In the genomic region with DNA sequence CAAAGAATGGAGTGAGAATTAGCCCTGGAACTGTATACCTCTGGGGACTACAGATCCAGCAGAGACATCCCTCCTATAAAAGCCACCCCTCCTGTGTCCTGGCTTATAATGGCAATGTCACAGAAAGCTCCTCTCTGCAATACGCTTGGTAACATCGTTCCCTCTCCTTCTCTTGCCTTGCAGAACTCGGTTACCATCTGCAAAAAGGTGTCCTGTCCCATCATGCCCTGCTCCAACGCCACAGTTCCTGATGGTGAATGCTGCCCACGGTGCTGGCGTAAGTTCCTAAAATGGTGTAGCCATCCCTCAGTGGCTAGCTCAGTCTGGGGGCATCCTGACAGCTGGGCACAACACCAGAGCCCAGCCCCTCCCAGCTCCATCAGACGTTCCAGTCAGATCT, we compare ENCODE assay signal across 13 mouse cellular contexts. TPM values are rescaled to one million over a fixed set of nuclear protein-coding genes. Genes with fewer than 3 reads are reported as not detected.
DNase-seq lines count a peak whose midpoint lies in the region; ATAC-seq and TF ChIP-seq lines count a peak whose summit lies in the region.
"Had no signal": no experiment of that assay in that cellular context is flagged by ENCODE, and none has a peak within 500 bp of the region (broad histone marks: within the 10 kb centered on the region; RNA-seq: fewer than 3 reads in every experiment).

No protein-coding gene starts in this region.

- peaks cover 46% of the 10 kb centered on the region for H3K4me1 ChIP-seq in kidney, embryonic 16.5 days (ENCODE audit: insufficient read depth, low read length)
- peaks cover 34% of the 10 kb centered on the region for H3K4me1 ChIP-seq in neural tube, embryonic 13.5 days (replicated peaks)
- peaks cover 48% of the 10 kb centered on the region for H3K4me1 ChIP-seq in limb, embryonic 13.5 days
- 0 out of 2 replicates have a peak, but pooled peaks cover under 1% of the 10 kb centered on the region for H3K4me1 ChIP-seq in stomach, postnatal 0 days (replicated peaks; ENCODE audit: control insufficient read depth, insufficient read depth)

- TF ChIP-seq CTCF in stomach, postnatal 0 days (IDR thresholded peaks at IDR 0.05; ENCODE audit: low read depth) = no peak

- no peak for DNase-seq in kidney, postnatal 14 days
- no peak for DNase-seq in neural tube, embryonic 10.5 days (ENCODE audit: extremely low spot score, low spot score)
- DNase-seq in stomach, postnatal 0 days (ENCODE audit: low spot score) = no peak
- DNase-seq in frontal cortex, adult 2 months (ENCODE audit: extremely low spot score in 1 of 2, low spot score in 1 of 2) = no peak
- DNase-seq: adrenal gland, postnatal 36 days; cerebellum, adult 9-10 months; heart, postnatal 10 days; kidney, adult 8-10 months; lung, postnatal 36 days had no signal

- H3K27ac ChIP-seq in kidney, embryonic 16.5 days (ENCODE audit: low read length) = no peak overlapping the region
- H3K27ac ChIP-seq in neural tube, embryonic 13.5 days (replicated peaks) = no peak overlapping the region
- no peak overlapping the region for H3K27ac ChIP-seq in limb, embryonic 13.5 days
- no peak overlapping the region for H3K27ac ChIP-seq in stomach, postnatal 0 days (replicated peaks)

- no peak for ATAC-seq in kidney, embryonic 16.5 days (ENCODE audit: low FRiP score, low TSS enrichment)
- ATAC-seq in neural tube, embryonic 13.5 days (ENCODE audit: low read depth) = 0 out of 2 replicates have a peak, but pooled peaks have one; percentile 8
- no peak for ATAC-seq in limb, embryonic 13.5 days (ENCODE audit: low FRiP score, low read depth)
- no peak for ATAC-seq in stomach, postnatal 0 days (ENCODE audit: low FRiP score, low TSS enrichment)
- ATAC-seq: activated CD4-positive, CD25-positive, alpha-beta regulatory T cell, adult 4 months had no signal

- no peaks in the 10 kb centered on the region; the same call in 1 of the 2 replicates for H3K27me3 ChIP-seq in kidney, embryonic 16.5 days (ENCODE audit: insufficient read depth, low read length)
- peaks cover 29% of the 10 kb centered on the region for H3K27me3 ChIP-seq in neural tube, embryonic 13.5 days
- no peaks in the 10 kb centered on the region; the same call in 1 of the 2 replicates for H3K27me3 ChIP-seq in limb, embryonic 13.5 days
- H3K27me3 ChIP-seq in stomach, postnatal 0 days (ENCODE audit: control insufficient read depth, insufficient read depth, low read length) = no peaks in the 10 kb centered on the region

- H3K9ac ChIP-seq in kidney, embryonic 16.5 days (replicated peaks; ENCODE audit: low read length) = peak overlapping the region; percentile 26; the same call in 1 of the 2 replicates
- no peak overlapping the region for H3K9ac ChIP-seq in neural tube, embryonic 13.5 days
- H3K9ac ChIP-seq in limb, embryonic 13.5 days = peak overlapping the region; percentile 31; the same call in 1 of the 2 replicates
- no peak overlapping the region for H3K9ac ChIP-seq in stomach, postnatal 0 days (ENCODE audit: low read length)

- 82% methylated on average over 7 of the region's 7 CpGs for WGBS in kidney, embryonic 16.5 days
- WGBS in neural tube, embryonic 13.5 days = 76% methylated on average over 7 of the region's 7 CpGs
- 69% methylated on average over 7 of the region's 7 CpGs for WGBS in limb, embryonic 13.5 days
- 87% methylated on average over 7 of the region's 7 CpGs for WGBS in stomach, postnatal 0 days

- no peaks in the 10 kb centered on the region for H3K9me3 ChIP-seq in kidney, embryonic 16.5 days (ENCODE audit: low read length)
- no peaks in the 10 kb centered on the region for H3K9me3 ChIP-seq in neural tube, embryonic 13.5 days
- no peaks in the 10 kb centered on the region for H3K9me3 ChIP-seq in limb, embryonic 13.5 days
- H3K9me3 ChIP-seq in stomach, postnatal 0 days (ENCODE audit: control insufficient read depth, low read length) = no peaks in the 10 kb centered on the region

- TF ChIP-seq EP300 in stomach, postnatal 0 days (optimal IDR thresholded peaks at IDR 0.05) = no peak

- H3K4me3 ChIP-seq in kidney, embryonic 16.5 days (ENCODE audit: low read length) = no peak overlapping the region
- no peak overlapping the region for H3K4me3 ChIP-seq in neural tube, embryonic 13.5 days
- H3K4me3 ChIP-seq in limb, embryonic 13.5 days = peak overlapping the region; percentile 71
- H3K4me3 ChIP-seq in stomach, postnatal 0 days (ENCODE audit: low read depth, low read length) = no peak overlapping the region

- peaks cover 51% of the 10 kb centered on the region for H3K36me3 ChIP-seq in kidney, embryonic 16.5 days (ENCODE audit: insufficient read depth, low read length)
- no peaks in the 10 kb centered on the region for H3K36me3 ChIP-seq in neural tube, embryonic 13.5 days
- peaks cover 69% of the 10 kb centered on the region for H3K36me3 ChIP-seq in limb, embryonic 13.5 days
- H3K36me3 ChIP-seq in stomach, postnatal 0 days (ENCODE audit: control insufficient read depth, insufficient read depth, low read length) = peaks cover 41% of the 10 kb centered on the region

- H3K4me2 ChIP-seq in kidney, embryonic 16.5 days (replicated peaks; ENCODE audit: low read depth, low read length) = no peak overlapping the region
- no peak overlapping the region for H3K4me2 ChIP-seq in neural tube, embryonic 13.5 days
- peak overlapping the region; percentile 86 for H3K4me2 ChIP-seq in limb, embryonic 13.5 days (replicated peaks)
- H3K4me2 ChIP-seq in stomach, postnatal 0 days (replicated peaks; ENCODE audit: low read depth) = 0 out of 2 replicates have a peak overlapping the region, but pooled peaks have one; percentile 3

RNA-seq across cellular contexts. Expression of gene Thbs1, which starts 4.0 kb away (rescaled TPM):
- 50.9 and 54.6 TPM in 2 replicates for polyA plus RNA-seq in kidney, embryonic 16.5 days (2015; fragmentation: Nextera tagmentation; extraction: Ambion mirVana)
- polyA plus RNA-seq in neural tube, embryonic 13.5 days (2015; fragmentation: Nextera tagmentation; extraction: Ambion mirVana) = 6.6 and 11.0 TPM in 2 replicates
- polyA plus RNA-seq in limb, embryonic 13.5 days (2015; fragmentation: Nextera tagmentation; extraction: Ambion mirVana) = 88.0 and 100.0 TPM in 2 replicates
- polyA plus RNA-seq in stomach, postnatal 0 days (2015; fragmentation: Nextera tagmentation; extraction: Ambion mirVana) = 18.9 and 19.0 TPM in 2 replicates
- polyA plus RNA-seq in frontal cortex, adult 2 months (2012; rRNA removed) = 0.71 and 1.1 TPM in 2 replicates
- polyA plus RNA-seq: activated CD4-positive, CD25-positive, alpha-beta regulatory T cell, adult 4 months had no signal

Comparison
In these comparisons a context has a peak if more than half of its experiments do, and no peak if none do; other contexts are left out.
1. H3K4me2 ChIP-seq: peak in limb, embryonic 13.5 days (single experiment) and stomach, postnatal 0 days (single experiment); none in kidney, embryonic 16.5 days (single experiment) and neural tube, embryonic 13.5 days (single experiment).
2. H3K9ac ChIP-seq: peak in kidney, embryonic 16.5 days (single experiment) and limb, embryonic 13.5 days (single experiment); none in neural tube, embryonic 13.5 days (single experiment) and stomach, postnatal 0 days (single experiment).